15 mouse cellular contexts compared by ENCODE assay signal in the genomic region with DNA sequence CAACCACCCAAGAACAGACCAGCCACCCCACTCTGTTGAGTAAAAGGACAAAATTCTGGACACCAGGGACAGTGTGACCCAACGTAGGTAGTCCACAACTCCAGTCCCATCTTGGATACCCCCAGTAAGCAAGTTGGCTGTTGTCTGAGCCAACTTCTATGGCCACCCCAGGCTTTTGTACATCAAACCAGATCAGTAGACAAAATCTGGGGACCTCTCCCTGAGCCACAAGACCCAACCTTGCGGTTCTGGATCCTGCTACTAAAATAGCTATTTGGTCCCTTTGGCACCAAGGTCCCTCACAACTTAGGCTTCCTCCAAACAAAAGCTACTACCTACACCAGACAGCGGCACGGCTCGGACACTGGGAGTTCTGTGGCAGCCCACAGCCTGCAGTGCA. TPM values are rescaled to one million over a fixed set of nuclear protein-coding genes. Genes with fewer than 3 reads are reported as not detected.
DNase-seq lines count a peak whose midpoint lies in the region; ATAC-seq and TF ChIP-seq lines count a peak whose summit lies in the region.
"Had no signal": no experiment of that assay in that cellular context is flagged by ENCODE, and none has a peak within 500 bp of the region (broad histone marks: within the 10 kb centered on the region; RNA-seq: fewer than 3 reads in every experiment).

No protein-coding gene starts in this region.

- H3K9me3 ChIP-seq in heart, embryonic 14.5 days (ENCODE audit: control insufficient read depth, low read length), result no peaks in the 10 kb centered on the region
- H3K9me3 ChIP-seq in intestine, embryonic 14.5 days (ENCODE audit: control insufficient read depth, low read length), result no peaks in the 10 kb centered on the region
- no peaks in the 10 kb centered on the region for H3K9me3 ChIP-seq in stomach, embryonic 16.5 days (replicated peaks; ENCODE audit: control insufficient read depth, low read length)
- no peaks in the 10 kb centered on the region for H3K9me3 ChIP-seq in midbrain, embryonic 11.5 days (ENCODE audit: control insufficient read depth, low read length)
- H3K9me3 ChIP-seq: neural tube, embryonic 15.5 days had no signal

- H3K4me2 ChIP-seq in heart, embryonic 14.5 days (ENCODE audit: low read length), result peak overlapping the region; percentile 44
- H3K4me2 ChIP-seq in intestine, embryonic 14.5 days (ENCODE audit: low read length), result peak overlapping the region; percentile 36
- H3K4me2 ChIP-seq in stomach, embryonic 16.5 days (ENCODE audit: low read depth, low read length), result peak overlapping the region; percentile 44
- no peak overlapping the region for H3K4me2 ChIP-seq in midbrain, embryonic 11.5 days
- H3K4me2 ChIP-seq: neural tube, embryonic 15.5 days had no signal

- H3K9ac ChIP-seq in heart, embryonic 14.5 days (ENCODE audit: low read length), result peak overlapping the region; percentile 21; the same call in 1 of the 2 replicates
- no peak overlapping the region for H3K9ac ChIP-seq in intestine, embryonic 14.5 days (ENCODE audit: low read length)
- H3K9ac ChIP-seq in stomach, embryonic 16.5 days (ENCODE audit: low read length), result peak overlapping the region; percentile 63
- no peak overlapping the region for H3K9ac ChIP-seq in midbrain, embryonic 11.5 days (ENCODE audit: low read length)
- H3K9ac ChIP-seq: neural tube, embryonic 15.5 days had no signal

- intact Hi-C loops in heart, postnatal 10 days (cut with DNase I), result loop anchor here (2.0 kb wide), 1 partner anchor 52 kb away; no protein-coding TSS in a partner anchor

- no peaks in the 10 kb centered on the region for H3K27me3 ChIP-seq in heart, embryonic 14.5 days (ENCODE audit: control insufficient read depth, insufficient read depth, low read length)
- no peaks in the 10 kb centered on the region for H3K27me3 ChIP-seq in intestine, embryonic 14.5 days (replicated peaks; ENCODE audit: control insufficient read depth, insufficient read depth, low read length)
- no peaks in the 10 kb centered on the region for H3K27me3 ChIP-seq in stomach, embryonic 16.5 days (ENCODE audit: control insufficient read depth, insufficient read depth, low read length)
- H3K27me3 ChIP-seq in midbrain, embryonic 11.5 days (ENCODE audit: control insufficient read depth, insufficient read depth, low read length), result no peaks in the 10 kb centered on the region; the same call in 1 of the 2 replicates

- no peak for TF ChIP-seq POLR2A in bone marrow macrophage, adult 2 months (IDR thresholded peaks at IDR 0.05; ENCODE audit: borderline replicate concordance, low read depth, low read length)

- ATAC-seq in heart, embryonic 14.5 days (ENCODE audit: insufficient number of reproducible peaks, insufficient read depth, low FRiP score, low read depth), result no peak
- no peak for ATAC-seq in intestine, embryonic 14.5 days (replicated peaks; ENCODE audit: low FRiP score, low TSS enrichment, low read depth)
- no peak for ATAC-seq in stomach, embryonic 16.5 days (ENCODE audit: insufficient read depth, low FRiP score)
- no peak for ATAC-seq in midbrain, embryonic 11.5 days (ENCODE audit: low FRiP score)
- ATAC-seq: inflammation-experienced regulatory T-cells, adult 6 months; midbrain, embryonic 16.5 days had no signal

- DNase-seq in heart, postnatal 10 days, result no peak
- DNase-seq in intestine, embryonic 14.5 days (ENCODE audit: low spot score), result no peak
- DNase-seq in embryo, embryonic 9.5 days (ENCODE audit: extremely low spot score), result no peak
- no peak for DNase-seq in midbrain, embryonic 11.5 days (ENCODE audit: low spot score, missing footprints)
- DNase-seq: adrenal gland, postnatal 14 days; cerebellum, adult 11 months; right cerebral cortex, adult 18-20 months; thymus, postnatal 36 days had no signal

- no peak for TF ChIP-seq CTCF in bone marrow macrophage, adult 2 months (IDR thresholded peaks at IDR 0.05; ENCODE audit: low read depth, low read length)

- H3K36me3 ChIP-seq in heart, embryonic 14.5 days (ENCODE audit: control insufficient read depth, insufficient read depth, low read length), result no peaks in the 10 kb centered on the region
- no peaks in the 10 kb centered on the region for H3K36me3 ChIP-seq in intestine, embryonic 14.5 days (ENCODE audit: control insufficient read depth, insufficient read depth, low read length)
- no peaks in the 10 kb centered on the region for H3K36me3 ChIP-seq in stomach, embryonic 16.5 days (ENCODE audit: control insufficient read depth, insufficient read depth, low read length)
- H3K36me3 ChIP-seq in midbrain, embryonic 11.5 days (ENCODE audit: control insufficient read depth, insufficient read depth, low read length), result no peaks in the 10 kb centered on the region
- H3K36me3 ChIP-seq: neural tube, embryonic 15.5 days had no signal

- H3K4me1 ChIP-seq in heart, embryonic 14.5 days (ENCODE audit: control insufficient read depth in 2 of 2, insufficient read depth in 2 of 2, low read length in 2 of 2), result peaks cover 39 to 53% of the 10 kb centered on the region in 2 experiments
- H3K4me1 ChIP-seq in bone marrow macrophage, adult 2 months (ENCODE audit: control insufficient read depth, insufficient read depth, low read length), result peaks cover 49% of the 10 kb centered on the region
- peaks cover 58% of the 10 kb centered on the region for H3K4me1 ChIP-seq in intestine, embryonic 14.5 days (replicated peaks; ENCODE audit: control insufficient read depth, insufficient read depth, low read length)
- peaks cover 62% of the 10 kb centered on the region for H3K4me1 ChIP-seq in stomach, embryonic 16.5 days (ENCODE audit: control insufficient read depth, insufficient read depth, low read length)
- H3K4me1 ChIP-seq in midbrain, embryonic 11.5 days (ENCODE audit: control insufficient read depth, insufficient read depth, low read length), result no peaks in the 10 kb centered on the region

- H3K27ac ChIP-seq in heart, embryonic 14.5 days (replicated peaks in 1 of 2; ENCODE audit: control insufficient read depth in 1 of 2, insufficient read depth in 1 of 2, low read depth in 2 of 2, low read length in 2 of 2), result peak overlapping the region; percentile 19 to 75; a peak in 2 of 4 replicates
- H3K27ac ChIP-seq in bone marrow macrophage, adult 2 months (ENCODE audit: insufficient read depth, low read depth, low read length), result peak overlapping the region; percentile 79
- peak overlapping the region; percentile 16; the same call in 1 of the 2 replicates for H3K27ac ChIP-seq in intestine, embryonic 14.5 days (ENCODE audit: low read depth)
- peak overlapping the region; percentile 87 for H3K27ac ChIP-seq in stomach, embryonic 16.5 days (ENCODE audit: low read length)
- no peak overlapping the region for H3K27ac ChIP-seq in midbrain, embryonic 11.5 days (ENCODE audit: low read depth, low read length)
- H3K27ac ChIP-seq: left cerebral cortex, adult 2 months; neural tube, embryonic 15.5 days had no signal

- H3K4me3 ChIP-seq in heart, embryonic 14.5 days (ENCODE audit: control insufficient read depth in 1 of 2, insufficient read depth in 1 of 2, low read depth in 1 of 2, low read length in 2 of 2), result peak overlapping the region in 1 of 2 experiments; percentile 0; a peak in 1 of 4 replicates
- peak overlapping the region; percentile 57 for H3K4me3 ChIP-seq in bone marrow macrophage, adult 2 months (ENCODE audit: insufficient read depth, low read length)
- H3K4me3 ChIP-seq in intestine, embryonic 14.5 days (ENCODE audit: low read depth, low read length), result no peak overlapping the region
- H3K4me3 ChIP-seq in stomach, embryonic 16.5 days (replicated peaks; ENCODE audit: low read length), result peak overlapping the region; percentile 33
- H3K4me3 ChIP-seq in midbrain, embryonic 11.5 days (ENCODE audit: low read depth, low read length), result no peak overlapping the region
- H3K4me3 ChIP-seq: left cerebral cortex, adult 2 months; neural tube, embryonic 15.5 days had no signal

- whole genome bisulfite sequencing in heart, embryonic 14.5 days, result 85% methylated on average over 5 of the region's 5 CpGs
- 87% methylated on average over 5 of the region's 5 CpGs for WGBS in intestine, embryonic 14.5 days
- WGBS in stomach, embryonic 16.5 days, result 76% methylated on average over 5 of the region's 5 CpGs
- 85% methylated on average over 5 of the region's 5 CpGs for WGBS in midbrain, embryonic 11.5 days

RNA-seq across cellular contexts. Expression of a gene that starts 7.5 kb away (rescaled TPM):
- 1.9 and 3.1 TPM in 2 replicates for polyA plus RNA-seq in heart, embryonic 14.5 days (2014; fragmentation: Nextera tagmentation; extraction: Ambion mirVana)
- total RNA-seq in heart, postnatal 10 days (2021), result 10 to 100 TPM; 13.6 to 17.4 TPM
- 27.3 TPM in 2 replicates for polyA plus RNA-seq in bone marrow macrophage, adult 2 months (2012; ENCODE audit: insufficient read depth, insufficient read length, missing spikeins)
- 2.9 and 3.1 TPM in 2 replicates for polyA plus RNA-seq in intestine, embryonic 14.5 days (2014; fragmentation: Nextera tagmentation; extraction: Ambion mirVana)
- 4.9 and 5.4 TPM in 2 replicates for polyA plus RNA-seq in stomach, embryonic 16.5 days (2015; fragmentation: Nextera tagmentation; extraction: Ambion mirVana)
- 0.07 and 0.22 TPM in 2 replicates for polyA plus RNA-seq in midbrain, embryonic 11.5 days (2014; fragmentation: Nextera tagmentation; extraction: Ambion mirVana)
- polyA plus RNA-seq: inflammation-experienced regulatory T-cells, adult 6 months had no signal

RNA-seq across cellular contexts. Expression of a gene that starts 13.7 kb away (rescaled TPM):
- 7.1 and 7.9 TPM in 2 replicates for polyA plus RNA-seq in heart, embryonic 14.5 days (2014; fragmentation: Nextera tagmentation; extraction: Ambion mirVana)
- 1 to 10 TPM; 2.4 to 3.1 TPM for total RNA-seq in heart, postnatal 10 days (2021)
- polyA plus RNA-seq in bone marrow macrophage, adult 2 months (2012; ENCODE audit: insufficient read depth, insufficient read length, missing spikeins), result 2.0 and 2.1 TPM in 2 replicates
- 4.3 and 7.0 TPM in 2 replicates for polyA plus RNA-seq in intestine, embryonic 14.5 days (2014; fragmentation: Nextera tagmentation; extraction: Ambion mirVana)
- 5.8 and 6.9 TPM in 2 replicates for polyA plus RNA-seq in stomach, embryonic 16.5 days (2015; fragmentation: Nextera tagmentation; extraction: Ambion mirVana)
- 14.7 and 15.3 TPM in 2 replicates for polyA plus RNA-seq in midbrain, embryonic 11.5 days (2014; fragmentation: Nextera tagmentation; extraction: Ambion mirVana)

RNA-seq across cellular contexts. Expression of a gene that starts 34.2 kb away (rescaled TPM):
- 40.4 and 42.0 TPM in 2 replicates for polyA plus RNA-seq in heart, embryonic 14.5 days (2014; fragmentation: Nextera tagmentation; extraction: Ambion mirVana)
- 10 to 100 TPM; 13.7 to 16.6 TPM for total RNA-seq in heart, postnatal 10 days (2021)
- 26.2 and 28.0 TPM in 2 replicates for polyA plus RNA-seq in bone marrow macrophage, adult 2 months (2012; ENCODE audit: insufficient read depth, insufficient read length, missing spikeins)
- polyA plus RNA-seq in intestine, embryonic 14.5 days (2014; fragmentation: Nextera tagmentation; extraction: Ambion mirVana), result 116 and 126 TPM in 2 replicates
- 87.7 and 87.9 TPM in 2 replicates for polyA plus RNA-seq in stomach, embryonic 16.5 days (2015; fragmentation: Nextera tagmentation; extraction: Ambion mirVana)
- polyA plus RNA-seq in midbrain, embryonic 11.5 days (2014; fragmentation: Nextera tagmentation; extraction: Ambion mirVana), result 159 TPM in 2 replicates

RNA-seq across cellular contexts. Expression of a gene that starts 34.5 kb away (rescaled TPM):
- polyA plus RNA-seq in heart, embryonic 14.5 days (2014; fragmentation: Nextera tagmentation; extraction: Ambion mirVana), result 6.0 and 6.8 TPM in 2 replicates
- total RNA-seq in heart, postnatal 10 days (2021), result 1 to 10 TPM; 5.7 to 5.8 TPM
- polyA plus RNA-seq in bone marrow macrophage, adult 2 months (2012; ENCODE audit: insufficient read depth, insufficient read length, missing spikeins), result 1,067 and 1,170 TPM in 2 replicates
- polyA plus RNA-seq in intestine, embryonic 14.5 days (2014; fragmentation: Nextera tagmentation; extraction: Ambion mirVana), result 12.6 and 13.0 TPM in 2 replicates
- 13.7 and 17.1 TPM in 2 replicates for polyA plus RNA-seq in stomach, embryonic 16.5 days (2015; fragmentation: Nextera tagmentation; extraction: Ambion mirVana)
- 3.5 and 4.2 TPM in 2 replicates for polyA plus RNA-seq in midbrain, embryonic 11.5 days (2014; fragmentation: Nextera tagmentation; extraction: Ambion mirVana)

Comparison
In these comparisons a context has a peak if more than half of its experiments do, and no peak if none do; other contexts are left out.
1. H3K4me3 ChIP-seq: peak in bone marrow macrophage, adult 2 months (single experiment) and stomach, embryonic 16.5 days (single experiment); none in intestine, embryonic 14.5 days (single experiment) and midbrain, embryonic 11.5 days (single experiment).
2. H3K9ac ChIP-seq: peak in heart, embryonic 14.5 days (single experiment) and stomach, embryonic 16.5 days (single experiment); none in intestine, embryonic 14.5 days (single experiment) and midbrain, embryonic 11.5 days (single experiment).